ENCODE assay signal across 7 mouse cellular contexts in the genomic region with DNA sequence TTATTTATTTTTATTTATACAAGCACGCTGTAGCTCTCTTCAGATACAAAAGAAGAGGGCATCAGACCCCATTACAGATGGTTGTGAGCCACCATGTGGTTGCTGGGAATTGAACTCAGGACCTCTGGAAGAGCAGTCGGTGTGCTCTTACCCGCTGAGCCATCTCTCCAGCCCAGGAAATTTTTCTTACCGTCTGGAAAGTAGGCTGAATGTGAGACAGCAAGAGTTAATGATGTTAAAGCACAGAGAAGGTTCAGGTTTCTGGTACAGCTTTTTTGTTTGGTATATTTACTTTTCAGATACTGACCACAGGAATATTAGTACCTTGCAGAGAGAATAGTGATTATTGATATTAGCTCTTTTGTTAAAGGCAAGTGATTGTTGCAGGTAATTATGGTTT. TPM values are rescaled to one million over a fixed set of nuclear protein-coding genes. Genes with fewer than 3 reads are reported as not detected.
DNase-seq lines count a peak whose midpoint lies in the region; ATAC-seq and TF ChIP-seq lines count a peak whose summit lies in the region.

No protein-coding gene starts in this region.

- no peak for TF ChIP-seq POLR2A in embryonic fibroblast, embryonic 13.5 days (IDR thresholded peaks at IDR 0.05; ENCODE audit: low read depth, low read length)

- WGBS in intestine, embryonic 15.5 days = 59% methylated on average over 4 of the region's 4 CpGs
- 61% methylated on average over 4 of the region's 4 CpGs for WGBS in neural tube, embryonic 14.5 days

- no peaks in the 10 kb centered on the region for H3K27me3 ChIP-seq in intestine, embryonic 15.5 days (replicated peaks)
- no peaks in the 10 kb centered on the region for H3K27me3 ChIP-seq in neural tube, embryonic 14.5 days (ENCODE audit: control insufficient read depth, insufficient read depth, low read length)

- no peak overlapping the region for H3K27ac ChIP-seq in layer of hippocampus, adult 2 months
- H3K27ac ChIP-seq in embryonic fibroblast, embryonic 13.5 days (ENCODE audit: insufficient read depth, low read length) = no peak overlapping the region
- no peak overlapping the region for H3K27ac ChIP-seq in intestine, embryonic 15.5 days
- no peak overlapping the region for H3K27ac ChIP-seq in neural tube, embryonic 14.5 days (ENCODE audit: low read depth, low read length)

- peaks cover 2% of the 10 kb centered on the region for H3K4me1 ChIP-seq in embryonic fibroblast, embryonic 13.5 days (ENCODE audit: control insufficient read depth, insufficient read depth, low read length)
- H3K4me1 ChIP-seq in intestine, embryonic 15.5 days (replicated peaks) = peaks cover 8% of the 10 kb centered on the region; the same call in 1 of the 2 replicates
- H3K4me1 ChIP-seq in neural tube, embryonic 14.5 days (ENCODE audit: control insufficient read depth, insufficient read depth, low read length) = peaks cover 17% of the 10 kb centered on the region; the same call in 1 of the 2 replicates

- no peak overlapping the region for H3K9ac ChIP-seq in intestine, embryonic 15.5 days
- H3K9ac ChIP-seq in neural tube, embryonic 14.5 days (replicated peaks; ENCODE audit: low read depth, low read length) = no peak overlapping the region

- peak overlapping the region; percentile 59 for H3K4me2 ChIP-seq in intestine, embryonic 15.5 days (replicated peaks)
- peak overlapping the region; percentile 89 for H3K4me2 ChIP-seq in neural tube, embryonic 14.5 days (ENCODE audit: low read depth, low read length)

- no peaks in the 10 kb centered on the region for H3K36me3 ChIP-seq in intestine, embryonic 15.5 days
- no peaks in the 10 kb centered on the region for H3K36me3 ChIP-seq in neural tube, embryonic 14.5 days (ENCODE audit: control insufficient read depth, insufficient read depth, low read length)

- no peaks in the 10 kb centered on the region for H3K9me3 ChIP-seq in intestine, embryonic 15.5 days
- H3K9me3 ChIP-seq in neural tube, embryonic 14.5 days (ENCODE audit: control insufficient read depth, low read length) = no peaks in the 10 kb centered on the region

- TF ChIP-seq CTCF in layer of hippocampus, adult 2 months (conservative IDR thresholded peaks at IDR 0.05) = no peak
- TF ChIP-seq CTCF in embryonic fibroblast, embryonic 13.5 days (IDR thresholded peaks at IDR 0.05; ENCODE audit: borderline replicate concordance, insufficient read depth, low read length) = no peak

- no peak for DNase-seq in layer of hippocampus, adult 2 months (ENCODE audit: low spot score in 2 of 2)
- DNase-seq in layer of hippocampus, adult 9-10 months (ENCODE audit: low spot score) = no peak
- no peak for DNase-seq in adrenal gland, postnatal 36 days
- no peak for DNase-seq in urinary bladder, postnatal 10 days (ENCODE audit: low spot score)

- peak overlapping the region; percentile 94 for H3K4me3 ChIP-seq in layer of hippocampus, adult 2 months
- H3K4me3 ChIP-seq in embryonic fibroblast, embryonic 13.5 days (ENCODE audit: insufficient read depth, low read length) = peak overlapping the region; percentile 44
- no peak overlapping the region for H3K4me3 ChIP-seq in intestine, embryonic 15.5 days (replicated peaks)
- H3K4me3 ChIP-seq in neural tube, embryonic 14.5 days (ENCODE audit: low read depth, low read length) = peak overlapping the region; percentile 93

- ATAC-seq in intestine, embryonic 15.5 days = no peak
- no peak for ATAC-seq in neural tube, embryonic 14.5 days (ENCODE audit: low read depth)

RNA-seq across cellular contexts. Expression of gene Pten, which starts 3.9 kb away (rescaled TPM):
- total RNA-seq in layer of hippocampus, adult 2 months (2021) = 100 to 1,000 TPM; 114 TPM
- 104 and 134 TPM in 2 replicates for polyA plus RNA-seq in embryonic fibroblast, embryonic 13.5 days (2011; ENCODE audit: insufficient read length, low read depth, missing spikeins)
- 10.1 TPM in 2 replicates for polyA plus RNA-seq in intestine, embryonic 15.5 days (2015; fragmentation: Nextera tagmentation; extraction: Ambion mirVana)
- polyA plus RNA-seq in neural tube, embryonic 14.5 days (2014; fragmentation: Nextera tagmentation; extraction: Ambion mirVana) = 19.9 and 28.3 TPM in 2 replicates
- 10 to 100 TPM; 73.4 to 83.9 TPM for total RNA-seq in adrenal gland, postnatal 36 days (2021)

RNA-seq across cellular contexts. Expression of gene Atad1, which starts 21.6 kb away (rescaled TPM):
- total RNA-seq in layer of hippocampus, adult 2 months (2021) = 10 to 100 TPM; 91.7 to 92.5 TPM
- 87.2 and 97.8 TPM in 2 replicates for polyA plus RNA-seq in embryonic fibroblast, embryonic 13.5 days (2011; ENCODE audit: insufficient read length, low read depth, missing spikeins)
- 72.6 and 76.1 TPM in 2 replicates for polyA plus RNA-seq in intestine, embryonic 15.5 days (2015; fragmentation: Nextera tagmentation; extraction: Ambion mirVana)
- polyA plus RNA-seq in neural tube, embryonic 14.5 days (2014; fragmentation: Nextera tagmentation; extraction: Ambion mirVana) = 132 and 140 TPM in 2 replicates
- 10 to 100 TPM; 66.0 to 88.3 TPM for total RNA-seq in adrenal gland, postnatal 36 days (2021)
